Mouse (Mus musculus): Measurements from ENCODE around the gene Foxe3.

GRCm38 (mm10) chr4:114942583-114942982 is 16.8 kb upstream of the Foxe3 start:
- TF ChIP-seq POLR2A (IDR thresholded peaks at IDR 0.05; ENCODE audit: low read depth, low read length) (no peak), CTCF (IDR thresholded peaks at IDR 0.05; ENCODE audit: borderline replicate concordance, insufficient read depth, low read length) (no peak)
